Mouse (Mus musculus): ENCODE data around the gene Nusap1. TPM values are rescaled to one million over a fixed set of nuclear protein-coding genes. Genes with fewer than 3 reads are reported as not detected.
"Not testable (repeated sequence)": the region's sequence is repeated elsewhere in the genome, so short reads cannot be mapped to it uniquely, and the experiment has no call there.

Gene Nusap1
- polyA plus RNA-seq, 1 experiment, result 6.5 TPM

- H3K79me3 ChIP-seq (ENCODE audit: low read depth), result peaks cover 19% of the 10 kb centered on the region
- H3K36me3 ChIP-seq (ENCODE audit: control insufficient read depth, insufficient read depth), result no peaks in the 10 kb centered on the region
- TF ChIP-seq CTCF (IDR thresholded peaks at IDR 0.05; ENCODE audit: control insufficient read depth, insufficient read depth, insufficient read length) (no peak), MYOG (IDR thresholded peaks at IDR 0.05; ENCODE audit: control insufficient read depth, extremely low read depth, insufficient read length) (no peak), MAX (IDR thresholded peaks at IDR 0.05) (no peak), CEBPB (IDR thresholded peaks at IDR 0.05; ENCODE audit: low read depth) (no peak), USF1 (IDR thresholded peaks at IDR 0.05; ENCODE audit: low read depth) (no peak), FOSL1 (IDR thresholded peaks at IDR 0.05; ENCODE audit: insufficient read depth, low read length, poor library complexity, severe bottlenecking) (no peak), MYOD1 (IDR thresholded peaks at IDR 0.05; ENCODE audit: control insufficient read depth, insufficient read length, low read depth) (no peak)
- H3ac ChIP-seq (ENCODE audit: control insufficient read depth, insufficient read length, low read depth), result peak overlapping the region; percentile 88
- H3K27me3 ChIP-seq (ENCODE audit: control insufficient read depth, insufficient read depth, insufficient read length), result no peaks in the 10 kb centered on the region
- H3K79me2 ChIP-seq (ENCODE audit: control insufficient read depth, insufficient read depth), result peaks cover 52% of the 10 kb centered on the region
- H3K4me3 ChIP-seq (ENCODE audit: insufficient read depth, poor library complexity, severe bottlenecking), result peak overlapping the region; percentile 95
Observed at GRCm38 (mm10) chr2:119617841-119618198, 278 bp upstream of the Nusap1 start.

- Histone ChIP-seq H3K4me3 (ENCODE audit: insufficient read depth, poor library complexity, severe bottlenecking) (peak overlapping the region; percentile 66), H3ac (ENCODE audit: control insufficient read depth, insufficient read length, low read depth) (peak overlapping the region; percentile 64), H3K79me2 (ENCODE audit: control insufficient read depth, insufficient read depth) (peaks cover 62% of the 10 kb centered on the region), H3K79me3 (ENCODE audit: low read depth) (peaks cover 19% of the 10 kb centered on the region)
- H3K36me3 ChIP-seq (ENCODE audit: control insufficient read depth, insufficient read depth); H3K27me3 ChIP-seq (ENCODE audit: control insufficient read depth, insufficient read depth, insufficient read length): not testable (repeated sequence)
Observed at GRCm38 (mm10) chr2:119619002-119619401, 904 bp downstream of the Nusap1 start.

- H3K27me3 ChIP-seq (ENCODE audit: control insufficient read depth, insufficient read depth, insufficient read length), result no peaks in the 10 kb centered on the region
- H3K36me3 ChIP-seq (ENCODE audit: control insufficient read depth, insufficient read depth), result peaks cover 23% of the 10 kb centered on the region
- peaks cover 62% of the 10 kb centered on the region for H3K79me2 ChIP-seq (ENCODE audit: control insufficient read depth, insufficient read depth)
- no peak for TF ChIP-seq USF1 (IDR thresholded peaks at IDR 0.05; ENCODE audit: low read depth)
- TF ChIP-seq CEBPB (IDR thresholded peaks at IDR 0.05; ENCODE audit: low read depth), result no peak
- no peak for TF ChIP-seq FOSL1 (IDR thresholded peaks at IDR 0.05; ENCODE audit: insufficient read depth, low read length, poor library complexity, severe bottlenecking)
- TF ChIP-seq MAX (IDR thresholded peaks at IDR 0.05), result no peak
- TF ChIP-seq MYOD1 (IDR thresholded peaks at IDR 0.05; ENCODE audit: control insufficient read depth, insufficient read length, low read depth), result no peak
- TF ChIP-seq MYOG (IDR thresholded peaks at IDR 0.05; ENCODE audit: control insufficient read depth, extremely low read depth, insufficient read length), result no peak
- no peak for TF ChIP-seq CTCF (IDR thresholded peaks at IDR 0.05; ENCODE audit: control insufficient read depth, insufficient read depth, insufficient read length)
- no peak overlapping the region for H3K4me3 ChIP-seq (ENCODE audit: insufficient read depth, poor library complexity, severe bottlenecking)
- H3K79me3 ChIP-seq (ENCODE audit: low read depth), result peaks cover 19% of the 10 kb centered on the region
- H3ac ChIP-seq (ENCODE audit: control insufficient read depth, insufficient read length, low read depth), result no peak overlapping the region
Observed at GRCm38 (mm10) chr2:119621302-119621701, 3.2 kb downstream of the Nusap1 start.

GRCm38 (mm10) chr2:119636781-119637180, 18.7 kb downstream of the Nusap1 start:
- peaks cover 75% of the 10 kb centered on the region for H3K36me3 ChIP-seq (ENCODE audit: control insufficient read depth, insufficient read depth)
- no peaks in the 10 kb centered on the region for H3K79me2 ChIP-seq (ENCODE audit: control insufficient read depth, insufficient read depth)
- no peak for TF ChIP-seq FOSL1 (IDR thresholded peaks at IDR 0.05; ENCODE audit: insufficient read depth, low read length, poor library complexity, severe bottlenecking)
- TF ChIP-seq CEBPB (IDR thresholded peaks at IDR 0.05; ENCODE audit: low read depth), result no peak
- no peaks in the 10 kb centered on the region for H3K27me3 ChIP-seq (ENCODE audit: control insufficient read depth, insufficient read depth, insufficient read length)
- no peak overlapping the region for H3ac ChIP-seq (ENCODE audit: control insufficient read depth, insufficient read length, low read depth)
- H3K79me3 ChIP-seq (ENCODE audit: low read depth), result no peaks in the 10 kb centered on the region
- no peak overlapping the region for H3K4me3 ChIP-seq (ENCODE audit: insufficient read depth, poor library complexity, severe bottlenecking)

- TF ChIP-seq MAX (IDR thresholded peaks at IDR 0.05) (no peak), MYOD1 (IDR thresholded peaks at IDR 0.05; ENCODE audit: control insufficient read depth, insufficient read length, low read depth) (no peak), CTCF (IDR thresholded peaks at IDR 0.05; ENCODE audit: control insufficient read depth, insufficient read depth, insufficient read length) (no peak), CEBPB (IDR thresholded peaks at IDR 0.05; ENCODE audit: low read depth) (no peak), FOSL1 (IDR thresholded peaks at IDR 0.05; ENCODE audit: insufficient read depth, low read length, poor library complexity, severe bottlenecking) (no peak), USF1 (IDR thresholded peaks at IDR 0.05; ENCODE audit: low read depth) (no peak), MYOG (IDR thresholded peaks at IDR 0.05; ENCODE audit: control insufficient read depth, extremely low read depth, insufficient read length) (no peak)
- Histone ChIP-seq H3K4me3 (ENCODE audit: insufficient read depth, poor library complexity, severe bottlenecking) (no peak overlapping the region), H3ac (ENCODE audit: control insufficient read depth, insufficient read length, low read depth) (no peak overlapping the region), H3K79me2 (ENCODE audit: control insufficient read depth, insufficient read depth) (no peaks in the 10 kb centered on the region), H3K27me3 (ENCODE audit: control insufficient read depth, insufficient read depth, insufficient read length) (no peaks in the 10 kb centered on the region), H3K79me3 (ENCODE audit: low read depth) (no peaks in the 10 kb centered on the region), H3K36me3 (ENCODE audit: control insufficient read depth, insufficient read depth) (peaks cover 74% of the 10 kb centered on the region)
Observed at GRCm38 (mm10) chr2:119641214-119641912, 23.3 kb downstream of the Nusap1 start.

- peaks cover 84% of the 10 kb centered on the region for H3K36me3 ChIP-seq (ENCODE audit: control insufficient read depth, insufficient read depth)
Observed at GRCm38 (mm10) chr2:119644254-119644653, 26.2 kb downstream of the Nusap1 start.

More at GRCm38 (mm10) chr2:119644254-119644653, 26.2 kb downstream of the Nusap1 start:
- H3ac ChIP-seq (ENCODE audit: control insufficient read depth, insufficient read length, low read depth), result no peak overlapping the region
- H3K4me3 ChIP-seq (ENCODE audit: insufficient read depth, poor library complexity, severe bottlenecking), result no peak overlapping the region
- no peaks in the 10 kb centered on the region for H3K79me2 ChIP-seq (ENCODE audit: control insufficient read depth, insufficient read depth)
- no peaks in the 10 kb centered on the region for H3K79me3 ChIP-seq (ENCODE audit: low read depth)
- TF ChIP-seq MYOG (IDR thresholded peaks at IDR 0.05; ENCODE audit: control insufficient read depth, extremely low read depth, insufficient read length) (no peak), MAX (IDR thresholded peaks at IDR 0.05) (no peak), USF1 (IDR thresholded peaks at IDR 0.05; ENCODE audit: low read depth) (no peak), CEBPB (IDR thresholded peaks at IDR 0.05; ENCODE audit: low read depth) (no peak), MYOD1 (IDR thresholded peaks at IDR 0.05; ENCODE audit: control insufficient read depth, insufficient read length, low read depth) (no peak), FOSL1 (IDR thresholded peaks at IDR 0.05; ENCODE audit: insufficient read depth, low read length, poor library complexity, severe bottlenecking) (no peak), CTCF (IDR thresholded peaks at IDR 0.05; ENCODE audit: control insufficient read depth, insufficient read depth, insufficient read length) (no peak)
- H3K27me3 ChIP-seq (ENCODE audit: control insufficient read depth, insufficient read depth, insufficient read length), result no peaks in the 10 kb centered on the region
